Mouse (Mus musculus) CD4-positive helper T cell, adult 2 months (primary cell): ENCODE data around the gene Phtf1.

Experiments
- DNase-seq: peaks from one replicate; pipeline ENCODE4 v3.0.0-alpha.2; 2012; ENCODE audit warnings: low read depth, missing footprints, low spot score

The Phtf1 gene

GRCm38 (mm10) chr3:103967861-103968691 is at the start of gene Phtf1:
Phtf1 (plus strand) TSS chr3:103968110.
- peak; percentile 86 for DNase-seq

DNA sequence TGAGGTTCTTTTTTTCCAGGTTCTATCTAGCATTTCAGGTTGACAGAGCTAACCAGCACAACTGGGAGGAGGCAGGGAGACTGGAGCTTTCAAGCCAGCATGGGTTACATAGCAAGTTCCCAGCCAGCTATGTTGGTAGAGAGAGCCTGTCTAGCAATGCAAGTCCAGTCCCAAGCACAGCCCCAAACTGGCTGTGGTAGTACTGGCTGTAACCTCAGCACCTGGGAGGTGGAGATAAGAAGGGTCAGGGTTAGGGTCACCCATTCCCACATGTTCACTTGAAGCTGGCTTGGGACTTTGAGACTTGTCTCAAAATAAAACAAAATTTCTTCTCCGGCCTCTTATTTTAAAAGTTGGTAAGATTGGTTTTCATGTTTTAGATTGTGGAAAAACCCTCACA is 47.8 kb upstream of the Phtf1 start:
- no peak for DNase-seq

GRCm38 (mm10) chr3:103925302-103925701 is 42.6 kb upstream of the Phtf1 start:
- DNase-seq: no peak

- peak; percentile 42 for DNase-seq
Observed at GRCm38 (mm10) chr3:103927511-103927910, 40.4 kb upstream of the Phtf1 start.

DNA sequence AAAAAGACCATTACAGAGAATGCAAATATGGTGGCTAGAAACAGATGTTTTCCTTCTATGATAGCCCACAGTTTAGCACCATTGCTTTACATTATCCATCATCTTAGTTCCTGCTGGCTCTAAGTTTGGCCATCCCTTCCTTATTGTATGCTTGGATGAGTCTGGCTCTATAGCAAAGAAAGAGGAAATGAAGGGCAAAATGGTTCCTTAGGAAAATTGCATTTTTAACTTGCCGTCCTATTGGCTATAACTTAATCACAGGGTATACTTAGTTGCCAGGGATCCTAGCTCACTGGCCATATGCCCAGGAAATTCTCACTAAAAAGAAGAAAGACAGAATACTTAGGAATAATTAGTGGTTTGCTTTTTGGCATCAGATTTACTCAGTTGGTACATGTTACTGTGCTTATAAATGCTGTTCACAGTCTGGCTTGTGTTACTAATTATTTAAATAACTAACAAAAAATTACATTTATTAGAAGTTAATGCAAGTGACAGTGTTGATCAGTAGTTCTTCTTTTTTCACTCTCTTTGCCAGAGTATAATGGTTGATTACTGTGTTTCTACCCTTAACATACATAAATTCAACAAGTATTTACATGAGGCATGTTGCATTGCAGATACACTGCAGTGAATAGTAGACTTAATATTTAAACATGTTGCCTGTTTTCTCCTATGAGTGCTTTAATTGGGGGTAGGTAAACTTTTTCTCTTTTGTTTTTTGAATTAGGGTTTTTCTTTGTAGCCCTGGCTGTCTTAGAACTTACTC is 22.9 kb upstream of the Phtf1 start:
- no peak for DNase-seq

DNA sequence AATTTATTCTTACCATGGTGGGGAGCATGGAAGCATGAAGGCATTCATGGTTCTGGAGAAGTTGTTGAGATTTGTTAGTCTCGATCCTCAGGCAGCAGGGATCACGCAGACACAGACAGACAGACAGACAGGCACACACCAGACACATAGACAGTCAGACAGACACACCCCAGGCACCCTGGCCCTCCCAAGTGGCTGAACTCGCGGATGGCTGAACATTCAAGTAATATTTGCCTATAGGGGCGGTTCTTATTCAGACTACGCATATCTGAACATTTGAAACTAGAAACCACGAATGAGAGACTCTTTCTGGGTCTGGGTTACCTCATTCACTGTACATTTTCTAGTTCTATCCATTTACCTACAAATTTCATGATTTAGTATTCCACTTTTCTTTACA is 19.2 kb upstream of the Phtf1 start:
- DNase-seq: no peak

- DNase-seq: no peak
Observed at GRCm38 (mm10) chr3:103960622-103961021, 7.3 kb upstream of the Phtf1 start.

DNA sequence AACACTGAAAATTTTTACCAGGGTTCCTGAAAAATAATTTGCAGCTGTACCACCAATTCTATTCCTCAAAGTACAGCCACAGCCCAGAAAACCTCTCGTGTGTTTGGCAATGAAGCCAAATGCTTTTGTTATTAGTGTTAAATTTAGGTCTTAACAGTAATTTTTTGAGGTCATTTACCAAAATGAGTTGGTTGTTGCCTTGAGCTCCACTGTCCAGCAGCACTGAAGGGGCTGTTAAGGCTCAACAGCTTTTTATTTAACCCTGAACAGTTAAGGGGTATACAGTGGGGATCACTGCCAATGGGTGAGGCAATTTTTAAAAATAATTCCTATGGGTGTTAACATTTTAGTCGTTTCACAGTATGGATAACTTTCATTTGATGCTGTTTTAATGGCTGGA is 679 bp upstream of the Phtf1 start:
- no peak for DNase-seq

DNA sequence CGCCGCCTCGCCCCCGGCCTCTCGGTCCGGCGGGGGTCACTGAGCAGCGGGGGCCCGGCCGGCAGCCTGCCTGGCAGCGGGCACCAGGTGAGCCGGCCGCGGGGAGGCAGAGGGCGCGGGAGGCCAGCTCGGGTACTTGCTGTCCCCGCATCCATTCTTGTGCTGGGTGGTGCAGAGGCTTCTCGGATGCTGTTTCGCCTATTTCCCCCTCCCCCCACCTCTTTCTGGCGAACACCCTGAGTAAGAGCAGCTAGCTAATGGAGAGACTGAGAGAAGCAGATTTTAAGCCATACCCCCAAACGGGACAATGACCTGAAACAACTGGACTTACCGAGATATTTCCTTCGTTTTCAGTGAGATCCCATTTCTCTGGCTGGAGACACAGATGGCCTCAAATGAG is 791 bp downstream of the Phtf1 start:
- no peak for DNase-seq

DNA sequence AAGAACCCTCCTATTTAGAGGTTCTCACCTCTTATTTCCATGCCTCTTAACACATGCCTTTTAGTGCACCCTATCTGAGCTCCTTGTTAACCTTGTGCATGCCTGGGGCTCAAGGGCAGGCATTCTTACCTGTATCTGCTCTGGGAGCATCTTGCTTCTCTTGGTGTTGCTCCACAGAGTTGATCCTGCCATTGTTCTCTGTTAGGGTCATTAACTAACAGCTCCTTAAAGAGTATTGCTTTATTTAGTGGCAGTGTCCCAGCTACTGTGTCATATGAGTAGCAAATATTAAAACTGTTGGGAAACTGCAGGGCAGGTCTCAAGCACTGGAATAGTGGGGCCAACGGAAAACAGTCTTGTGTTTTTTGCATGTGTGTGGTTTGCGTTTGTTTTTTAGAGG is 3.2 kb downstream of the Phtf1 start:
- DNase-seq: no peak

- DNase-seq: no peak
Observed at GRCm38 (mm10) chr3:103984556-103984955, 16.6 kb downstream of the Phtf1 start.

DNA sequence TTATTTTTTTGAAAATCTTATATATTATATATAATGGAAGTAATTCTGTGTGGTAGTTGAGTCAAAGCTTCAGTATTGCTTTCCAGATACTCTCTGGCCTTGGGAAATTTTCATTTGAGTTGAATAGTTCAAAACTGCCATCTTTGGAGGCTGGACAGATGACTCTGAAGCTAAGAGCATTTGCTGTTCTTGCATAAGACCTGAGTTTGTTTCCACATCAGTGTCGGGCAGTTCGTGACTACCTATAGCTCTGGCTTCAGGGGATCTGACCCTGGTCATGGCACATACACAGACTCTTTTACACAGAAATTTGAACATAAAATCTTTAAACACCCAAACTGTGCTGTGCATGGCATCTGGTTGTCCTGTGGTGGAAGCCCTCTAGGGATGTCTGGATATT is 17.3 kb downstream of the Phtf1 start:
- no peak for DNase-seq

GRCm38 (mm10) chr3:103987831-103988432 is 20.0 kb downstream of the Phtf1 start:
- DNase-seq: no peak

- no peak for DNase-seq
Observed at GRCm38 (mm10) chr3:103989352-103989751, 21.4 kb downstream of the Phtf1 start.

DNA sequence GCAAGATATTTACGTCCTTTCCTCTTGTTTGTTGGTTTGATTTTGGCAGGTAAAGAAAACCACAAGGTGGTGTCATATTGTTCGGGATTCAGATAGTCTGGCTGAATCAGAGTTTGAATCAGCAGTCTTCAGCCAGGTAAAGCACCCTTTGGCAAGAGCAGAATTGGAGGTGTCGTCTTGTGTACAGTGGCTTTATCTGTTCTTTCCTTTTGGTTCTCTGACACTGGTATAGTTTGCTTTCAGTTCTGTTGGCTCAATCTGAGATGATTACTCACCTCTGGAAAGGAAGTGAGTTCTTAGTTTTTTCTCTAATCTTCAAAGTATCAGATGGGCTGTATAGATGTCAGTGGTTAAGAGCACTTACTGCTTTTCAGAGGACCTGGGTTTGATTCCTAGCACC is 23.4 kb downstream of the Phtf1 start:
- peak; percentile 65 for DNase-seq

- no peak for DNase-seq
Observed at GRCm38 (mm10) chr3:103998724-103999123, 30.8 kb downstream of the Phtf1 start.

DNA sequence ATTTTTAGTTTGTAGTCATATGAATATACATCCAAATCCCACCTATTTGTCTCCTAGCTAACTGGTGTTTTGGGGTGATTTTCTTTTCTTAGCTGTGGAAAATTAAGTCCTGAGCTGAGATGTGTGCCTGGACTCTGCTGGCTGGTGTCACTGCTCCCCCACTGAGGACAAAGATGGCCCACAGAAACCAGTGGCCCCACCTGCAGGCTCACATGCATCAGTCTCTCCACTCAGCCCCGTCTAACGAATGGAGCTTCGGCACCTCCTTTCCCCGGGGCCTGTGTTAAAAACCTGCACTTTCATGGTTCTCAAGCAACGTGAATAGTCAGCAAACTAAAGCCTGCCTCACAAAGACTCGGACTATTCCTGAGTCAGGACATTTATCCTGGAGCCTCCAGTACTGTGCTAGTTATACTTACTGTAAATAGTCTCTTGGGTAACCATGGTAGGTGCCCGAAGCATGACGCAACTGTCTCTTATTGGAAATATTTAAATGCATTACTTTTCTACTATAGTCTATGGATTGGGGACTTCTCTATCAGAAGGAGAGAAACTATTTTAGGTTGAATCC is 39.1 kb downstream of the Phtf1 start:
- DNase-seq: no peak

GRCm38 (mm10) chr3:104007479-104007878 is 39.6 kb downstream of the Phtf1 start:
- no peak for DNase-seq

DNA sequence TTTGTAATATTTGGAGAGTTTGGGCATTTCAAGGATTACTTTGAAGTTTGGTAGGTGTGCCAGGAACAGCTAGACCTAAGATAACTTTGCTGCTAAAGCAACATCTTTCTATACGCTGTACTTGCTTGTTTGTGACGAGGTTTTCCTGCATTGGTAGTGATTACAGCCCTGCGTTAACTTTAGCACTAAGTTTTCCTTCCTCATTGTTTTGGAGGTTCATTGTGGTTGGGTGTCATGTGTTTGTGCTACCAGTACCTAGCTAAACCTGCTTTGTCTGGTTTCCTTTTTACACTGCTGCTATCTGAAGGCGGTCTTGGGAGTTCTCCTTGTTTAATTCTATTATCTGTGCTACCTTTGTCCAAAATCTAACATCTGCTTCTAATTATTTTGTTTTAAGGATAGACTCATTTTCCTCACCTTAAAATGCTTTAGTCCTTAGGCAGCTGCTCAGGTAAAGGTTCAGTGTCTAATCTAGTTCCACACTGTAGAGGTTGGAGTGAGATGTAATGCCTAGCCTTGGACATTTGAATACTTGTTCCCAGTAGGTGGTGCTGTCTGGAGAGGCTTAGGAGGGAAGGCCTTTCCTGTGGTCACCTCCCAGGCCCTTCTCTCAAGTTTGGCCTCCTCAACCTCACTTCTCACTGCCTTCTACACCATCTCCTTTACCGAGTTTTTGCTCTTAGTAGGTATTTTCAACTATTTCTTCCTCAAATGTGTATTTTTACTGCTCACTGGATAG is 42.2 kb downstream of the Phtf1 start:
- DNase-seq: no peak

- DNase-seq: no peak
Observed at GRCm38 (mm10) chr3:104011972-104012371, 44.1 kb downstream of the Phtf1 start.

DNA sequence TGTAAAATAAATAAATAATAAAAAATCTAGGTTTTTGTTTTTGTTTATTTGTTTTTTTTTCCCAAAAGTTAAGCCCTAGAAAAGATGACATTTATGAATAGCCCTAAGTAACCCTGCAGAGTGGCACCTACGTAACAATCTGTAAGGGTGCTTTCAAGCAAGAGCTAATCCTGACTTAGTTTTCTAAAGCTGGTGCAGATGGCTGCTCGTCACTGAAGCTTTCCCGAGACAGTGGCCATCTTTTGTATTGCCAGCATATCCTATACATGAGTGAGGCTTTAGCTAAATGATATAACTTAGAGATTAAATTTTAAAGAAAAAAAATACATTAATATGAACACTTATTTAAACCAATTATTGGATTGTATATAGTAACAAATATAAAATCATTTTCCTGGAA is 50.0 kb downstream of the Phtf1 start:
- no peak for DNase-seq

GRCm38 (mm10) chr3:104019453-104019852 is 51.5 kb downstream of the Phtf1 start:
- no peak for DNase-seq
